Mouse (Mus musculus) testis, postnatal 14 days (tissue): ENCODE measurements at regions not wholly inside any gene's neighbourhood (a gene's known extent, or its start where the extent isn't known, plus 50 kb on each side); places are given as distances from the start of the nearest gene placed in this dataset.

ENCODE experiments used
- DNase-seq: peaks from one replicate; pipeline ENCODE4 v3.0.0; 2021; ENCODE audit warnings: low spot score

- DNase-seq: no peak
These were observed 99.6 kb upstream of the Sesn3 start for GRCm38 (mm10) chr9:14175041-14175881.

GRCm38 (mm10) chr9:14179777-14180176 lies 95.1 kb upstream of the Sesn3 start:
- DNase-seq: no peak

GRCm38 (mm10) chr9:14184261-14184660 lies 90.6 kb upstream of the Sesn3 start:
- no peak for DNase-seq

GRCm38 (mm10) chr9:14185681-14186080 lies 89.2 kb upstream of the Sesn3 start:
- DNase-seq: no peak

GRCm38 (mm10) chr9:14187753-14188152 lies 87.1 kb upstream of the Sesn3 start:
- no peak for DNase-seq

- no peak for DNase-seq
These were observed 86.4 kb upstream of the Sesn3 start for GRCm38 (mm10) chr9:14188504-14188903.

GRCm38 (mm10) chr9:14190660-14191059 lies 84.2 kb upstream of the Sesn3 start:
- no peak for DNase-seq

- no peak for DNase-seq
These were observed 80.1 kb upstream of the Sesn3 start for GRCm38 (mm10) chr9:14194748-14195147.

- no peak for DNase-seq
These were observed 75.8 kb upstream of the Sesn3 start for GRCm38 (mm10) chr9:14199116-14199515.

GRCm38 (mm10) chr9:14199983-14200700 lies 74.7 kb upstream of the Sesn3 start:
- no peak for DNase-seq

- DNase-seq: no peak
These were observed 74.0 kb upstream of the Sesn3 start for GRCm38 (mm10) chr9:14200852-14201251.

- peak; percentile 45 for DNase-seq
These were observed 72.1 kb upstream of the Sesn3 start for GRCm38 (mm10) chr9:14202551-14203306.

GRCm38 (mm10) chr9:14203307-14203695 lies 71.6 kb upstream of the Sesn3 start:
- no peak for DNase-seq

GRCm38 (mm10) chr9:14203768-14204416 lies 71.0 kb upstream of the Sesn3 start:
- DNase-seq: no peak

- DNase-seq: no peak
These were observed 70.0 kb upstream of the Sesn3 start for GRCm38 (mm10) chr9:14204817-14205216.

- DNase-seq: no peak
These were observed 67.9 kb upstream of the Sesn3 start for GRCm38 (mm10) chr9:14206838-14207560.

GRCm38 (mm10) chr9:14207561-14207936 lies 67.3 kb upstream of the Sesn3 start:
- no peak for DNase-seq

- DNase-seq: no peak
These were observed 61.6 kb upstream of the Sesn3 start for GRCm38 (mm10) chr9:14213283-14213682.

GRCm38 (mm10) chr9:14215171-14215782 lies 59.6 kb upstream of the Sesn3 start:
- no peak for DNase-seq

GRCm38 (mm10) chr9:14215961-14216360 lies 58.9 kb upstream of the Sesn3 start:
- DNase-seq: no peak

GRCm38 (mm10) chr9:14222936-14223335 lies 51.9 kb upstream of the Sesn3 start:
- no peak for DNase-seq
